Mouse (Mus musculus): ENCODE measurements around the gene Crip2. TPM values are rescaled to one million over a fixed set of nuclear protein-coding genes. Genes with fewer than 3 reads are reported as not detected.

The Crip2 gene
- total RNA-seq (2022) = 10 to 100 TPM; 22.0 to 27.4 (median 24.3) TPM

DNA sequence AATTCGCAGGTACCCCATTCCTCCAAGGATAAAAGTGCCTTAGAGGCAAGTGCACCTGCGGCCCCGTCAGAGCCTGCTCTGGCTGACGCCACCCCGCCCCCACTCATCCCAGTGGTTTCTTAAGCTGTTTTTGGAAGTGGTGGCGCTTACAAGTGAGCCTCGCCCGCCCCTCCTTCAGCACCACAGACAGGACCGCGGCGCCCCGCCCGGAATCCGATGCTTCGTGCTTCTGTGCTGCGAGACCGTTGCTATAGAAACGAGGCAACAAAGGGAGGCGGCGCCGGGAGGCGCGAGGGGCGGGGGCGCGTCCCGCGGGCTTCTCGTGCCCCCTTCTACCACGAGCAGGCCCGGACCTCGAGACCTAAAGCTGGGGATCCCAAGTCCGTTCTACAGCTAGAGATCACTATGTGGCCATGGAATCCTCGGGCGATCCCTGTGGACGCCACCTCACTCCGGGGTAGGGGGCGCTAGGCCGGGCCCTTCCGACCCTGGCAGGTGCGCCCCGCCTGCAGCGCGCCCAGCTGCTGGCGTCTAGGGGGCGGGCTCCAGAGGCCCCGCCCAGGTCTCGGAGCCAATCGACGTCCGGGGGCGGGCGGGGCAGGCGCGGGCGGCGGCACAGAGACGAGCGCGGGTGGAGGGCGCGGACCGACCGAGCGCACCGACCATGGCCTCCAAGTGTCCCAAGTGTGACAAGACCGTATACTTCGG lies at the start of gene Crip2:
Gene Crip2 (plus strand): TSS at position 329 of the 708 bp plus-strand sequence.
- DNase-seq (ENCODE audit: low spot score in 2 of 2) = peak; percentile 85 to 89

DNA sequence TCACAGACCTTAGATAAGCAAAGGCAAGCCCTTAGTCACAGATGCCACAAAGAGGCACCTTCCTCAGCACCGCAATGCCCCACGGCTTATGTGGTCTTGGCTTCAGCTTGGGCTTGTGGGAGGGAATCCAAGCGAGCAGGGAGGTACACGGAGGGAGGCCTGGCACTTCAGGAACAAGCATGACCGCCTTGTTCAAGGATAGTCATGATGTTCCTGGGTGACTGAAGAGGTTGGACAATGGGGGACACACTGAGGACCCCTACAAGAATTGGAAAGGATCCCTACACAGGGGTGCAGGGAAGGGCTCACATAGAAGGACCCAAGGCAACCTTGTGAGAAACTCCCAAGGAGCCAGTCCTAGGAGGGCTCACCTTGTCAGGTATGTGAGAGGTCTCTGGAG lies 43.0 kb upstream of the Crip2 start:
- DNase-seq (ENCODE audit: low spot score in 2 of 2) = no peak

DNA sequence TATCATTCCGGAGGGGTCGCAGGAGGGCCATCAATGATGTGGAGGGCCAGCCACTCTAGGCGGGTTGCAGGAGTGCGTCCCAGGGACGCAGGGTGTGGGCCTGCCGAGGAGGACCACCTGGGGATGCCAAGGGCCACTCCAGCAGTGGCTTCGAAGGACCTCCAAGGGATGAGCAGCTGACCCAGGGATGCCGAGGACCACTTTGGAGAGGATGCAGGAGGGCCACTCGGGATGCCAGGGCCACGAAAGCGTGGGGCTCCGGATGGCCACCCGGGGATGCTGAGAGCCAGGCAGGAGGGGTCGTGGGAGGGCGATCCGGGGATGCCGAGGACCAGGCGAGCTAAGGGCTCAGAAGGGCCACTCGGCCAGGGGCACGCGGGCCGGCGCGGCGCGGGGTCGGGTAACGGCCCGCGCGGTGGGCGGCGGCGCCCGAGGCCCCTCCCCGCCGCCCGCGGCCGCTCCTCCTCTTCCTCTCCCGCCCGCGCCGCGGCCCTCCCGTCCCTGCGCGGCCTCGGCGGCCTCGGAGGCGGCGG lies 42.2 kb upstream of the Crip2 start, which contains the start of gene Mta1:
Gene Mta1 (plus strand): TSS at position 530 of the 533 bp plus-strand sequence.
- no peak for DNase-seq (ENCODE audit: low spot score in 2 of 2)

DNA sequence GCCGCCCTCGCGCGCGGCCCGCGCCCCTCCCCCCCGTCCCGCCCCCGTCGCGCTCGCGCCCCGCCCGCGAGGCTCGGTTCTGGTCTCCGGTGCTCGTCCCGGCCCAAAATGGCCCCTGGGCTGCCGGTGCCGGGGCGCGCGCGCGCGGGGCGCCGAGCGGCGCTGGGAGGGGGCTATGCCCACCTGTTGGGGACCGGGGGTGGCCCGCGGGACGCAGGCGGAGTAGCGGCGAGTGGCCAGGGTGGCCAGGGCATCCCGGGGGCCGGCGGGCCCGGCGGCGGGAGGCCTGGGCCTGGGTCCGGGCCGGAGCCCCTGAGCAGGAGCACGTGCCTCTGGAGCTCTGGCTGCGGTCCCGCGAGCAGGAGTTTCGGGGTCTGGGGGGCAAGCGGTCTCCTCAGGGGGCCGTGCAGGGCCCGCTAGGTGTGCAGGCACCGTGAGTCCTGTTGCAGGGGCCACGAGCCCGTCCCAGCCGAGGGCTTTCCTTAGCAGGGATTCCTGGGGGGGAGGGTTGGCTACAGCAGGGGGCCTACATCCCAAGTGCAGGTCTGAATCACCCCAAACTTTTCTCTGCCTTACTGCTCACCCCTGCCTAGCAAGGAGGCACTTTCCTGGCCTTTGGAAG lies 41.4 kb upstream of the Crip2 start:
- DNase-seq (ENCODE audit: low spot score in 2 of 2) = peak in 1 of 2 experiments; percentile 17

DNA sequence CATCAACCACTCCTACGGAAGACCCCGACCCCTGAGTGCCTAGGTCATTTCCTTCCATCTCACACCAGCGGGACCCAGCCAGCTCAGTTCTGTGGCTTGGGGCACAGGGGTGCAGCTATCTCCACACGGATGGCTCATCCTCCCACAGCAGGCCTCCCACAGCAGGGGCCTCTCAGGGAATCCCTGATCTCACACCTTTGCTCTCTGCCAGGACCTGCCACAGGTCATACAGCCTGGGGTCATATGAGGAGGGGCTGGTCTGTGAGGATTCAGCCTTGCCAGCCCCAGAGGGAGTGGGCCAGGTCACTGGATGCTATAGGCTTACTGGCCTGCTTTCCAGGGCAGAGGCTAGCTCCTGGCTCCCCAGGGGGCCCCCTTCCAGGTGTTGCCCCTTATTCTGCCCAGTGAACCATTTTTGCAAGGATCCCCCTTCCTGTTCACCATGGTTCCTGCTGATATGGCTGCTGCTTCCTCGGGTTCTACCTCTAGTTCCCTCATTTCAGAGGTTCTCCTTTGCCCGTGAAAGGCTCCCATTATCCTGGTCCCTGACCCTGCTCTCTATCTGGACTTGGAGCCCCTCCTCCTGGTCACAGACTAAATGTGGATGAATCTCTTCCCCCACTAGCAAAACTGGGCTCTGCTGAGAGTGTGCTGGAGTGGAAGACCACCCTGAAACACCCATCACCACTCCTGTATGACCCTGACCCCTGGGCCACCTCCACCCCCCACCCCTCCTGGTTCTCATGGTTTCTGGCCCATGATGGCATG lies 40.4 kb upstream of the Crip2 start:
- no peak for DNase-seq (ENCODE audit: low spot score in 2 of 2)

DNA sequence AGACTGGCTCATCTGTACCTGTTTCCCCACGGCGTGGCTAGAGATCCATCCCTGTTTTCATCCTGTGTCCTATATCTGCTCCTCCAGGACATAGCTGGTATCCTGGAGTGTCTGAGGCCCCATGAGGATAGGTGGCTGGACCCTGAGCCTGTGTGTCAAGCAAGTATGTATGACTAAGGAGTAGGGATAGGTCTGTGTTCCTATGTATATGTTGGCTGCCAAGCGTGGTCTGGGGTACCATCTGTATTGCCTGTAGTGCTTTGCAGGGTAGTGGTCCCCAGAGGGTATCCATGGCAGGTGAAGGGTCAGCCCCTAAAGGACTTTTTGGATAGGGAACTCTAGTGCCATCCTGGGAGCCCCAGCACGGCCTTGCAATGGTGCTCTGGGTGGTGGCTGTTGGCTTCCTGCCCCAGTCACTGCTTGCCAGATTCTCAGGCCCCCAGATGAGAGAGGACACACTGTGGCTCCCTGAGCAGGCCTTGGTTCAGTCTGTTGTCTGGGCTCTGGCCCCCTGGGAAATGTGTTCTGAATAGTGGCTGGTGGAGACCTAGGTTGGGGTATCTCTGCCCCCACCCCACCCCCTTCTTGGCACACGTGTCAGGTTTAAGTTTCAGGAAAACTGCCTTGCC lies 39.5 kb upstream of the Crip2 start:
- peak in 1 of 2 experiments; percentile 42 for DNase-seq (ENCODE audit: low spot score in 2 of 2)

DNA sequence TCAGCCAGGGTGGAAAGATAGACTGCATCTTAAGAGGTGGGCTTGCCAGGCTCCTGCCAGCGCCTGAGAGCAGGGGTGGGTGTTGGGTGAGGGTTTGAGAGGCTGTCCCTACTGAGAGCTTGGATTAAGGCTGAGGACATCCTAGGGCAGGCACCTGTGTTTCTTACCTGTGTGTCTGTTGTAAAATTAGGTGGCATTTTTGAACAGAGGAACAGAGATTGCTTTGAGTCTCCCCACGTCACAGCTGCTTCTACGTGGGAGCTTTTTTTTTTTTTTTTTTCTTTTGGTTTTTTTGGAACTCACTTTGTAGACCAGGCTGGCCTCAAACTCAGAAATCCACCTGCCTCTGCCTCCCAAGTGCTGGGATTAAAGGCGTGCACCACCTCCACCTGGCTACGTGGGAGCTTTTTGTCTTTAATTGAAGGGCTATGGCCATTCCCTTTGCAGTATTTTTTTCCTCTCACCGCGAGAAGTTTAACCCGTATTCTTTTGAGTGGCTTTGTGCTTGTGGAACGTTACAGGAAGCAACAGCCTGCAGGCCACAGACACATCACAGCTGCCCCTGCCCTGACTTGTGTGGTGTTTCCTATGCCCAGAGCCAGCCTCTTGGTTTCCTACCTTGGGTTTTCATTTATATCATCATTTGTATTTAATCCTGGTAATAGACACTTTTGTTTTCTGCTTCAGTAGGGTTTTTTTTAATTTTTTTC lies 38.6 kb upstream of the Crip2 start:
- DNase-seq (ENCODE audit: low spot score in 2 of 2) = no peak

DNA sequence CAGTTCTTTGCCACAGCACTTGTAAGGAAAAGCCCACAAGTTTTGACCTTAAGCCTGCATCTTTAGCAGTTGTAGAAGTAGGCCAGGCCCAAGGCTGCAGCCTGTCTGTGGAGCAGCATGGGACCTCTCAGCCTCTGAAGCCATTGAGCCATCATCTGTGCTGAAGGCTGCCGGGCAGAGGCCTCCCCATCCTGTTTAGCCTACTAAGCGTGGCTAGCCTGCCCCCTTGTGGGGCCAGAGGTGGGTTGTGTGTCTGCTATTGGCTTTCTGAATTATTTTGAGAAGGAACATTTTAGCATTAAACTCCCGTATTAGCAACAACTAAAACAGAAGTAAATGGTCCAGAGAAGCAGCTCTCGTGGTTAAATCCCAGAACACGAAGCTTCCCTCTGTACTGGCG lies 37.6 kb upstream of the Crip2 start:
- DNase-seq (ENCODE audit: low spot score in 2 of 2) = peak in 1 of 2 experiments; percentile 50

DNA sequence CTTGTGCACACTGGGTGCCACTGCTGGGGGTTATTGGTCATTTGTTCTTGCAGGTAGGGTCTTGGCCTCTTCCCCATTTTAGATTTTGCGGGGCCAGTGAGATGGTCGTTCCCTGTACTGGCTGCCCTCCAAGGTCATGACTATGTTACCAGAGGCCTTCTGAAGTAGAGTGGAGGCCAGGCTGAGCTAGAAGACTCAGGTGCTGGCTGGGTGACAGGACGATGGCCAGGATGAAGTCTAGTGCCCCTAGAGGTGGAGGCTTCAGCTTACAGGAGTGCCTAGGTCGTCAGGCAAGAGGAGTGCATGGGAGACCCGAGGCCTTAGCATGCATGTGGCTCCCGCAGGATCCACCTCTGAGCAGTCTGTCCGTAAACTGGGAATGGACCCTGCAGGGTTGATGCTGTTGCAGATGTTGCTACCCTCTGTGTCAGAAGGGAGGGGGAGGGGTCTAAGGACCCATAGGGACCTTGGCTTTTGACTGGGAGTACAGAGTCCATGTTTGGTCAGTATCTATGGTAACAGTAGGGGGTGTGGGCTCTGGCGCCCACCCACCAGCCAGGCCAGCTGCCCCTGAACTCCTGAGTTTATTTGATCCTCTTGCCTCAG lies 36.1 kb upstream of the Crip2 start:
- DNase-seq (ENCODE audit: low spot score in 2 of 2) = no peak

DNA sequence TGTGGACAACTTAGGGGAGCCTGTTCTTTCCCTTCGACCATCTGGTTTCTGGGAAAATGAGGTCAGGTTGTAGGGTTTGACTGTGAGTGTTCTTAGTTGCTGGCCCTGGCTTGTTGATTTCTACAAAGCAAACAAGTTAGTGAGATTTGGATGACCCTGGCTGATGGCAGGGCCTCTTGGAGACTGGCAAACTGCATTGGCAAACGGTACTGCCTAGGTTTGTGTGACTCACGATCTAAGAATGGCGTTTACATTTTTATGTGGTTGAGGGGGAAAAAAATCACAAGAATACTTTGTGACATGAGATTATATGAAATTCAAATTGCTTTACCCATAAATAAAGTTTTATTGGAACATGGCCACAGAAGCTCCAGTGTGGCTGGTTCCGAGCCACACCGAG lies 33.6 kb upstream of the Crip2 start:
- DNase-seq (ENCODE audit: low spot score in 2 of 2) = no peak

DNA sequence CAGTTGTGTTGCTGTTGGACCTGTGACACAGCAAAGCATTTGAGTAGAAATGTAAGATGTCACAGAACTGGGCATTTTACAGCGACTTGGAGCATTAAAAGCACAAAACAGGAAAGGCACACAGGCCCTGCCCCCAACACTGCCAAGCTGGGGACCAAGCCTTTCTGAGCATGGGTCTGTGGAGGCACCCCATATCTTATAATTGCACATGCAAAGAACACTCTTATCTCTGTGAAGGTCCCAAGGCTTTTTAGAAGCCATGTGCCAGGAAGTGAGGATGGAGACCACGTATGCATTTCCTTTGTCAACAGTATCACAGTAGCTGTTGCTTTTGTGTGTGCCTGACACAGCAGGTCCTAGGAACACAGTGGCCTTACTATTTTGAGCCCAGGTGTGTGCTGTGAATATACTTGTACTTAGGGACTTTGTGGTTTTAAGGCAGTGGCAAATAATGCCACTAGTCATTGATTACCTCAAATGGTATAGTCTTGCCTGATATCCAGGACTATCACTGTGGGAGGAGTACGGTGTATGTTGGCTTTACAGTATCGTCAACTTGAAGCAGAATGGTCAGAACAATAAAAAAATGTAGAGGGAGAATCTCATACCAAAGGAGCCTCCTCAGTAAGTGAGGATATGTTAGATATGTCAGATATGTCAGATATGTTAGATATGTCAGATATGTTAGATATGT lies 32.5 kb upstream of the Crip2 start:
- no peak for DNase-seq (ENCODE audit: low spot score in 2 of 2)

DNA sequence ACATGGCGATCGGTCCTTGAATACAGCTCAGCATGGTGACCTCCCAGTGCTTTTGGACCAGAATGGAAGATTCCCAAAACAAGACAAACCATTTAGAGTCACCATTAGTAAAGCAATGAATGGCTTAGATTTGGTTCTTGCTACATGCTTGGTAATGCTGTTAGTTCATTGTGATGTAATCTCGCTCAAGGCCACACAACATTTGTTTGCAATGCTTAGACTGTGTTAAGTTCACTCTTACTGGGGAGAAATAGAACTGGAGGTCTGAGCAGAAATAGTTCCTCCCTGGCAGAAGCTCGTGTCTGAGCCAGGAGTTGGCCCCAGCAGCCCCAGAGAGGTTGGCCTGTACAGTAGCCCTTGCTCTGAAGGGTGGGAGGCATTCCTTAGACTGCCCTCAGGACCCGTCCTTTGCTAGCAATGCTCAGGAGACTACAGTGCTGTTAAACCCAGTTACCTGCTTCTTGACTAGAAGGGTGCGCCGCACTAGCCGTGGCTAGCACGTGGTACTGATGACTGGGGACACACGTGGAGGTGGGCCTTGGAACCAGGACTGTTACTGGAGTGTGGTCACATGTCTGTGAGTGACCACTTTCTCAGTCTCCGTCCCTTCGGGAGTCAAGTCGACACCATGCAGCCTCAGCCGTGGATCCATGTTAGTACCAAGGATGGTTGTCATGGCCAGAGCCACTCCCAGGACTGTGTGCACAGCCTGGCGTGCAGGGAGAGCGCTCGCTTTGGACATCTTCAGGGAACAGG lies 31.3 kb upstream of the Crip2 start:
- DNase-seq (ENCODE audit: low spot score in 2 of 2) = no peak

DNA sequence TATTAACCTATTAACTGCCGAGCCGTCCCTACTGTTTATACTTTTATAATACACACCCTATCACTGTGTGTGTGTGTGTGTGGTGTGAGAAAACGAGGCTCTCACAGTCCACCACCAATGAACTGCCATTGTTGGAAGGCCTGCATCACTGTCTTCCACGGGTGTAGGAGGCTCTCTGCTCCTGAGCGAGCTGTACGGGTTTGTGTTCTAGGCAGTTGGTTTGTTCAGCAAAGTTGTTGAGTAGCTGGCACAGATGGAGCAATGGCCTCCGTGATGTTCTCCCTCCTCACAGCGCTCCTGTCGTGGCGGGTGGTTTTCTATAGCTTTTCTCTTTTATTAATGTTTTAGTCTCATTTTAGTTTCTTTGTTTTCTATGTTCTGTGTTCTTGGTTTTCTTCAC lies 30.2 kb upstream of the Crip2 start:
- no peak for DNase-seq (ENCODE audit: low spot score in 2 of 2)

DNA sequence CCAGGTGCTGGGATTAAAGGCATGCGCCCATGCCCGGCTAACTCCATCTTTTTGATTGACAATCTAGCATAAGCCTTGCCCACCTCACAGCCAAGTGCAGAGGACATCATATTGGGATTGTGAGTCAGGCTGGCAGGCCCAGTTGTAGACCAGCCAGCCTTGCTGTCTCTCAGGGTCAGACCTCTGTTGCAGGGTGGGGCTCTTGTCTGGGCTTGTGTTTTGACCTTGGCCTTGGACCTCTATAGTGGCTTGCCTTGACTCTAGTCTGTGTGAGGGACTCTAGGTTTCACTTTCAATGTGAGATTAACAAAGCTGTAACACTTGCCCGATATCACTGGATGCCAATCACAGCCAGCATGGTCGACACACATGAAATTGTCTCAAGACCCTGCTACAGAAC lies 25.9 kb upstream of the Crip2 start:
- DNase-seq (ENCODE audit: low spot score in 2 of 2) = no peak

DNA sequence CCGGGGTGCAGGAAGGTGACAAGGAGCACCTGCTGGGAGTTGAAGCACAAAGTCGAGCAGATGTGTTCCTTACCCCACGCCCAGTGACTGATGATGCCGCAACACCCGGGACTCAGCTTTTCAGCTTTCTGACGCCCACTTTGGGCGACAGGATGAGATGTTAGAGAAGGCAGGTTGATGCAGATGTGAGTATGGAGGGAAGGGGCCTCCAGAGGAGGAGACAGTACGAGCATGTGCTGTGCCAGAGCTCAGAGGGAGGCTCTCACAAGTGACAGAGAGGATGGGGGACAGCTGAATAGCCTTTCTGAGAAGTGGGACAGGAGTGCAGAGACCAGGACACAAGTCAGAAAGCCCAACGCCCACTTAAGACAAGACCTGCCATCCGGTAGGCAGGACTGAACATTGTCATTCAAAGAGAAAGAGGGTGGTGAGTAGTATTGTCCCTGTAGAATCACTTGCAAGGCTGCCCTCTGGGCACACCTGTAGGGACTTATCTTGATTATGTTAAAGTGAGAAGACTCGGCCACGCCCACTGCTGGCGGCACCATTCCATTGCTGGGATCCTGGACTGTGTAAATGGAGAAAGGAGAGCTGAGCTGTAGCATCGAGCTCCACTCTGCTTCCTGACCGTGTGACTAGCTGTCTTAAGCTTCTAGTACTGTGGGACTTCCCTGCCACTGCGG lies 25.0 kb upstream of the Crip2 start:
- no peak for DNase-seq (ENCODE audit: low spot score in 2 of 2)

DNA sequence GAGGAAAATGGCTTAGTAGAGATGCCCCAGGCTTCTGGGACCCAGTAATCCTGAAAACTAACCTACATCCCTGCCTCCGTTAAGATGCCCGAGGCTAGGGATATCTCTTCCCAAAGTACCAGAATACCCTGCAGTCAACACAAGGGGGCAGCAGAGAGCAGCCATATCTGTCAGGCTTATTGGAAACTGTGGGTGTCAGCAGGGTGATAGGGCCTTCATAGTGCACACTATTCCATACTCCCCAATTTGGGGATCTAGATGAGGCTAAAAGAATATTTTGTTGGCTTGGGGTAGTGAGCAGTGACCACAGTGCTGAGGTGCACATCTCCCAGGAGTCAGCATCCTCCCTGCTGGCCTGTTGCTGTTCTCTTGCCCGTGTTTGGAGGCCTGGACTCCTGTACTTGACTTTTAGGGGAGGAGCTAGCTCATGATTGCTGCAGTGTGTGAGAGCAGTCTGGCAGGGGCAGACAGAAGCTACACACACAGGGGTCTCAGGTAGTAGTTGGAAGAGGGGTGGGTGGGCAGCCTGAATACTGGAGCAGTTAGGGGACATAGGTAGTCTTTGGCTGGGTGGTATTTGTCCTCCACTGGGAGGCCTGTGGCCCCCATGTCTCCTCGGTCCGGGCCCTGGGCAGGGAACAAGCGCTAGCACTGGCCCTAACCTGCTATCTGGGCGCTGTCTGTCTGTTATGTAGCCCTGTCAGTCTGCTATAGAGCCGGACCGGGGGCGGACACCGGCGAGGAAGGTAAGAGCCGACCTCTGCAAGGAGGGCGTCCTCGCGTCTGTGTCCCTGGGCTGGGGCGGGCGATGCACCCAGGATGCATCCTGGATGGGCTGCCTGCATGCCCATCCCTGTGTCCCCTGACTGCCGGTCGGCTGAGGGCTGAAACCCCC lies 20.3 kb upstream of the Crip2 start:
- DNase-seq (ENCODE audit: low spot score in 2 of 2) = peak; percentile 56 to 67

DNA sequence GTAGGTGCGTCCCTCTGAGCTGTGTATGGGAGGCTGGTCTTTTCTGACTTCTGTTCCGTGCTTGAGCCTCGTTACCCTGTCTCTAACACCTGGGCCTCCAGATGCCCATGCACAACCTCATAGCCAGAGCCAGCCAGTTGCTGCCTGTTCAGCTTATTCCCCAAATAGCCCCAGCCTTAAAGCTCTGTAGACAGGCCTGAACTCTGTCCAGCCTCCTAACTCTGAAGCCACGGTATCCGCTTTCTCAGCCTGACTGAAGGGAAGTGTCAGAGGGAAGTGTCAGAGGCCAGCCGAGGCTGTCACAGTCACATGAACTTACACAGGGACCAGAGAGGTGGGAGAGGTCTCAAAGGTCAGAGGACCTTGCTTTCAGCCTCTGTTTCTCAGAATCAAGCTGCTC lies 15.3 kb upstream of the Crip2 start:
- peak; percentile 53 to 69 for DNase-seq (ENCODE audit: low spot score in 2 of 2)

DNA sequence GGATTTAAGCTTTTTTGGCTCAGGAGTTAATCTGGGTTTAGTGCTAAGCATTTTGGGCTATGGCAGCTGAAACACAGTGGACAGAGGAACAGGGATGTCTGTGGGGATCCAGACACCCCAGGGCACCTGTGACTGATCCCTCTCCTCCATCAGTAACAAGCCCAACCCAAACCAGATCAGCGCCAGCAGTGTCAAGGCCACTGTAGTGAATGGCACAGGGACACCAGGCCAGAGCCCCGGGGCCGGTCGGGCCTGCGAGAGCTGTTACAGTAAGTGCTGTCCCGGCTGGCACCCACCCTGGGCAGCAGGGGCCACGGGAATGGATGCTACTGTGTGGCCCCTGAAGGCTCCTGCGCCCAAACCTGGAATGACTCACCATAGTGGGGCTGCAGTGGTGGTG lies 9.3 kb upstream of the Crip2 start:
- DNase-seq (ENCODE audit: low spot score in 2 of 2) = no peak
